Mouse (Mus musculus): ENCODE measurements around the gene Ap1g2. TPM values are rescaled to one million over a fixed set of nuclear protein-coding genes. Genes with fewer than 3 reads are reported as not detected.

Ap1g2 gene
- total RNA-seq, 2 experiments from 2014 or later = 3.3 to 5.6 TPM

- no peak for DNase-seq
Observed at GRCm38 (mm10) chr14:55085324-55086008, 20.9 kb downstream of the Ap1g2 start.

- DNase-seq = no peak
Observed at GRCm38 (mm10) chr14:55083481-55083880, 22.9 kb downstream of the Ap1g2 start.

GRCm38 (mm10) chr14:55081105-55081504 lies 25.3 kb downstream of the Ap1g2 start:
- no peak for DNase-seq

- DNase-seq = peak; percentile 82
Observed at GRCm38 (mm10) chr14:55079214-55079970, 27.0 kb downstream of the Ap1g2 start.

- DNase-seq = no peak
Observed at GRCm38 (mm10) chr14:55078366-55078989, 27.9 kb downstream of the Ap1g2 start.

- DNase-seq = no peak
Observed at GRCm38 (mm10) chr14:55077481-55078365, 28.7 kb downstream of the Ap1g2 start.

GRCm38 (mm10) chr14:55076956-55077355 lies 29.4 kb downstream of the Ap1g2 start:
- DNase-seq = no peak

GRCm38 (mm10) chr14:55076224-55076623 lies 30.2 kb downstream of the Ap1g2 start:
- peak; percentile 55 for DNase-seq

GRCm38 (mm10) chr14:55074416-55074815 lies 32.0 kb downstream of the Ap1g2 start:
- no peak for DNase-seq

- no peak for DNase-seq
Observed at GRCm38 (mm10) chr14:55071756-55072155, 34.6 kb downstream of the Ap1g2 start.

GRCm38 (mm10) chr14:55066042-55066441 lies 40.4 kb downstream of the Ap1g2 start:
- no peak for DNase-seq

GRCm38 (mm10) chr14:55065391-55065790 lies 41.0 kb downstream of the Ap1g2 start:
- no peak for DNase-seq

- DNase-seq = no peak
Observed at GRCm38 (mm10) chr14:55064481-55065370, 41.7 kb downstream of the Ap1g2 start.

- no peak for DNase-seq
Observed at GRCm38 (mm10) chr14:55063581-55064381, 42.6 kb downstream of the Ap1g2 start.

- no peak for DNase-seq
Observed at GRCm38 (mm10) chr14:55063117-55063516, 43.3 kb downstream of the Ap1g2 start.

- no peak for DNase-seq
Observed at GRCm38 (mm10) chr14:55062626-55063025, 43.8 kb downstream of the Ap1g2 start.

GRCm38 (mm10) chr14:55061845-55062244 lies 44.5 kb downstream of the Ap1g2 start:
- DNase-seq = no peak

GRCm38 (mm10) chr14:55059931-55060330 lies 46.5 kb downstream of the Ap1g2 start:
- DNase-seq = no peak

- no peak for DNase-seq
Observed at GRCm38 (mm10) chr14:55059009-55059408, 47.4 kb downstream of the Ap1g2 start.

- peak; percentile 83 for DNase-seq
Observed at GRCm38 (mm10) chr14:55055167-55055834, 51.1 kb downstream of the Ap1g2 start.

Data from heart, postnatal 4 days (tissue).